Mouse (Mus musculus) heart, postnatal 36 days (tissue): Measurements from ENCODE around the gene Tubd1. TPM values are rescaled to one million over a fixed set of nuclear protein-coding genes. Genes with fewer than 3 reads are reported as not detected.
"Not testable (repeated sequence)": the region's sequence is repeated elsewhere in the genome, so short reads cannot be mapped to it uniquely, and the experiment has no call there.

Experiments used
- DNase-seq, 2 experiments: peaks; one replicate each; pipeline ENCODE4 v3.0.0; 2021 to 2022
- intact Hi-C: fragments of 180-260 bp; cut with DNase I; formaldehyde crosslinking; loops from one replicate; pipeline ENCODE4 v1.15.1; 2025
- total RNA-seq, 2 experiments: library from RNA; stranded (reverse); gene quantifications; 2 replicates each; pipeline ENCODE4 v1.2.3; 2021

Tubd1 gene
- total RNA-seq = 1 to 10 TPM; 6.2 to 6.7 TPM

DNA sequence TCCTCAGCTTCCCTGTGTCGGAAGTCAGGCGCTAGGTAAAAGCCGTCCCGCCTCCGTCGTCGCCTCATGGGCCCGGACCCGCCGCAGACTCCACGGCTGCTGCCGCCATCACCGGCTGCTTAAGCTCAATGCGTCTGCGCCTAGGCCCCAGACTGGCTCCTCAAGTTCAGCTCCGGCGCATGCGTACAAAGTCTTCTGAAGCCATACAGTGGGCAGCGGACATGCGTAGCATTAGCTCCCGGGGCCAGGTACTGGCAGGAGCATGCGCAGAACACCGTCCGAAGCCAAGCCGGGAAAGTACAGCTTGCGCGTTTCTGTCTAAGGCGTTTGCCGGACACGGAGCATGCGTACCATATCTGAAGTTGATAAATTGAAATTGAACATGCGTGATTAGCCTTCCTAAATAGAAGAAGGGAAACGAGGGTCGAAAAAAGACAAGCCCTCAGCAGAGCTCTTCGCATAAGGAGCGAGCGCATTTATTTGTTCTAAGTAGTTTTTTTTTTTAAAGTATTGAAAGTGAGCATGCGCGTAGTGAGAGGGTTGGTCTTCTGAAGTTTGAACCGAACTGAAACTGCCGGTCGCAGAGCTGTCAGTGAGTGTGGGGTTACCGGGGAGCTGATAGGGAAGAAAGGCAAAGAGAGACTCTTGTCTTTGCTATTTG lies at the start of gene Tubd1, which contains the start of gene Rps6kb1:
Tubd1 (plus strand) TSS at position 353 of the 661 bp plus-strand sequence.
Rps6kb1 (minus strand) TSS at position 167 of the 661 bp plus-strand sequence.
- intact Hi-C loops = no loop called here
- DNase-seq = peak; percentile 98

- intact Hi-C loops = no loop called here
- no peak for DNase-seq
These were observed 47.4 kb upstream of the Tubd1 start for GRCm38 (mm10) chr11:86497356-86497755.

GRCm38 (mm10) chr11:86497908-86498307 lies 46.9 kb upstream of the Tubd1 start:
- intact Hi-C loops = no loop called here
- no peak for DNase-seq

DNA sequence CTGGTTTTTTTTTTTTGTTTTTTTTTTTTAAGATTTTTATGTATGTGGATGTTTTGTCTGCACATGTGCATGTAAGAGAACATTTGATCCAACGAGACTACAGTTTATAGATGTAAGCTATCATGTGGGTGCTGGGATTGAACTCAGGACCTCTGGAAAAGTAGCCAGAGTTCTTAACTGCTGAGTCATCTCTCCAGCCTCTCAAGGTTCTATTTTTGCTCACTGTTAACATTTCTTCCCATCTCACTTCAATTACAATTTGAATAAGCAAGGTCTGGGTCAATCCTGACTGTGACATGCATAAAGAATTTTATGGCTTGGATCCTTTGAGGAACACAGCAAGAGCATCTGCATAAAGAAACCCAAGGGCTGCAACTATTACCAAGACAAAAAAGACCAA lies 44.0 kb upstream of the Tubd1 start:
- intact Hi-C loops = no loop called here
- DNase-seq = no peak

DNA sequence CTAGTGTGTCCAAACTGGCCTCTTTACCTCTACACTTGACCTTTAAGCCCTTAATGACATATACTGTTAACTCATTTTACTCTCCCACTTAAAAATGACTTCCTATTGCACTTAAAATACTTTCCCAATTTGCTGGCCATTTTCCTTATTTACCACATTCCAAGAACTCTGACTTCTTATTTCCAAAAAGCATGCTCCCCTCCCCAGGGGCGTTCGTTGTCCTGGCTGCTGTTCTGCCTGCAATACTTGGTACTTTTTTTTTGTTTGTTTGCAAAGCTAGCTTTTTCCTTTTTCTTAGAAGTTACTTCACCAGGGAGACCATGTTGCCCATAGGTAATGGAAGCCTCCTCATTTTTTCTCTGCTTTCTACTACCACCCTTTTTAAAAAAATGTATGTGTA lies 41.7 kb upstream of the Tubd1 start:
- intact Hi-C loops = no loop called here
- no peak for DNase-seq

GRCm38 (mm10) chr11:86507334-86507733 lies 37.5 kb upstream of the Tubd1 start:
- intact Hi-C loops = no loop called here
- no peak for DNase-seq

- DNase-seq = no peak
- intact Hi-C loops = no loop called here
These were observed 36.8 kb upstream of the Tubd1 start for GRCm38 (mm10) chr11:86507991-86508390.

GRCm38 (mm10) chr11:86516620-86517019 lies 28.2 kb upstream of the Tubd1 start:
- intact Hi-C loops = no loop called here

GRCm38 (mm10) chr11:86517229-86517628 lies 27.6 kb upstream of the Tubd1 start:
- intact Hi-C loops = no loop called here
- DNase-seq = no peak

More at GRCm38 (mm10) chr11:86516620-86517019, 28.2 kb upstream of the Tubd1 start:
- DNase-seq = no peak

GRCm38 (mm10) chr11:86519751-86520150 lies 25.0 kb upstream of the Tubd1 start:
- intact Hi-C loops = no loop called here
- DNase-seq = no peak

DNA sequence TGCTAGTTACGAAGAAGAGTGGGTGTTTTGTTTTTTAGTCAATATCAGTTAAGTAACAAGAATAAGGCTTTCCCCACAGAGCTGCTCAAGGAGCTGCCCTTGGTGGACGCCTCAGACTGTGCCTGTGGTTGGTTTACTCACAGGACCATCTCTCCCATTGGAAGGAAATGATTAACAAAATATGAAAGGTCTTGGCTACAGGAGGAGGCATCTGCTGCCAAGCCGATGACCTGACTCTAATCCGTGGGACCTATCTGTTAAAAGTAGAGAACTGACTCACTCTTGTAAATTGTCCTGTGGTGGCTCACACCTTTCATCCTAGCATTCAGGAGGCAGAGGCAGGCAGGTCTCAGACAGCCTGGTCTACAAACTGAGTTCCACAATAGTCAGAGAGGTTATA lies 17.3 kb upstream of the Tubd1 start:
- intact Hi-C loops = no loop called here
- DNase-seq = no peak

DNA sequence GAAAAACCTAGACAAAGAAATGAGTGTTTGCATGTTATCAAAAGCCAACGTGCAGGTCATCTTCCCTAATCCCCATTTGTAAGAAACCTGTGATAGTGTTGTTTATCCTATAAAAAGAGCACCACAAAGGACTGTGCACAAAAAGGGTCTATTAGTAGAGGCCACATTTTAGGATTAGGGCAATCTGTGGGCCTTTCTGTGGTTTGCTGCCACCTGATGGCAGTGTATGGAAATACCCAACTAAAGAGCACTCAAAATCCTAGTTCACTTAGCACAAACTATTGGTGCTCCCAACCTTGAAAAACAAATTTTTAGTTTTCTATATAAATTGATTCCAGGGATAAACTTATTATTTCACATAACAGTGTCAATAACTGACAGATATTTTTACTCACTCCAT lies 12.0 kb upstream of the Tubd1 start:
- intact Hi-C loops = no loop called here
- peak in 1 of 2 experiments; percentile 15 for DNase-seq

DNA sequence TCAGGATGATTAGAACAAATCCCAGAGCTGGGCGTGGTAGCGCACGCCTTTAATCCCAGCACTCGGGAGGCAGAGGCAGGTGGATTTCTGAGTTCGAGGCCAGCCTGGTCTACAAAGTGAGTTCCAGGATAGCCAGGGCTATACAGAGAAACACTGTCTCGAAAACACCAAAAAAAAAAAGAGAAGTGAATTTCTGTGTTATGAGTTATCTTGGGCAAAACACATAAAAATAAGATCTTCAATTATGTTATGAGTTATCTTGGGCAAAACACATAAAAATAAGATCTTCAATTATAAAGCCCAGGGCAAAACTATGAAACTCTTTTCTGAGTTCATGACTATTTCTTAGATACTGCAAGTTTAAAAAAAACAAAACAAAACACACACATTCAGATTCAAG lies 11.5 kb upstream of the Tubd1 start:
- DNase-seq, intact Hi-C loops: not testable (repeated sequence)

GRCm38 (mm10) chr11:86534201-86534910 lies 10.4 kb upstream of the Tubd1 start:
- intact Hi-C loops = no loop called here
- no peak for DNase-seq

DNA sequence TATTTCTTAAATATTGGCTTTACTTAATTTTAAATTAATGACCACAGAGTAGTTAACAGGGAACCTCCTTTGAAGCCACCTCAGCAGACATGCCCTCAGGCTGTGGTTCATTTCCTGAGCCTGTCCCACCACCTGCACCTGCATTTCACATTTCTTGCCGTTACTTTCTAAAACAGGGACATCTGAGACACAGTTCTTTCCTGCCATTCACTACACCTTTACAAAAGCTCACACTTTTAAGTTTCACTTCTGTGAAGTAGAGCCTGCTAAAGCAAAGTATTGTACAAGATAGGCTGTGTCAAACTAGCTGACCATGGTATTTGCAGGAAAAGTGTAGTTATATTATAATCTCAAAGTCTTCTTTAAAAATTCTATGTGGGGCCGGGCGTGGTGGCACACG lies 6.0 kb upstream of the Tubd1 start:
- intact Hi-C loops = no loop called here

DNA sequence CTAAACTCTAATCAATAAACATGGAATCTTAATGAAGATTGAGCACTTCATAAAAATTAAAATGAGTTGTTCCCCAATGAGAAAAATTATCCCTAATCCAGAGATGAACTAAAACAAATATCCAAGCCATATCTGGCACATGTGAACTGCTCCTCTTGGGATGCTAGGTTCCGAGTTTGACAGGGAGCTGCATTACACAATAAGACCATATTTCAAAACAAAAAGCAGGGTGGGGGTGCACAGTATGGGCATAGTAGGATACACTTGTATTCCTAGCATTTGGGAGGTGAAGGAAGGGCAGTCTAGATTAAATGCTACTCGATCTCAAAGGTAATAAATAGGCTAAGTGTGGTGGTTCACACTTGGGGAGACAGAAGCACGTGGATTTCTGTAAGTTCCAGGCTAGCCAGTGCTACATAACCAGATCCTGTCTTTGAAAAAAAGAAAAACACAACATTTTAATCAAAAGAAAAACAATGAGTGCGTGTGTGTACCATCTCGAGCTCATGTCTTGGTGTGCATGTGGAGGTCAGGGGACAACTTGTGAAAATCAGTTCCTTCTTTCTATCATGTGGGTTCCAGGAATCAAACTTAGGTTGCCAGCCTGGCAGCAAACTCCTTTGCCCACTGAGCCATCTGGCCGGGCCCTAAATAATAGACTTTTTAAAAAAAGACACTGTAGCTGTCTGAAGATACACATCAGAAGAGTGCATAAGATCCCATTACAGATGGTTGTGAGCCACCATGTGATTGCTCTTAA lies 4.9 kb upstream of the Tubd1 start:
- intact Hi-C loops = no loop called here
- DNase-seq = no peak

More for the DNA sequence above, 6.0 kb upstream of the Tubd1 start:
- DNase-seq = no peak

DNA sequence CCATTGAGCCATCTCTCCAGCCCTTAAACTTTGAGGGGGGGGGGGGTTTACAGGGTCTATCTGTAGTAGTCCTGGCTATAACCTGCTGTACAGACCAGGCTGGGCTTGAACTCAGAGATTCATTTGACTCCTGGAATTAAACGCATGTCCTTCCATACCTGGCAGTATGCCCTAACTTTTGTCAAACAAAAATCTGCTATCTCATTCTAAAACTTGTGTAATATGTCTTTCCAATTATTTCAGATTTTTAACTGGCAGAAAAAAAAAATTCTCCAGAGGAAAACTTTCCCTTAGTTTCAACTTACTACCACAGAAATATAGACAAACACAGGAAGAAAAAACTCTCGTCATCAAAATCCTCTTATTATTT lies 4.3 kb upstream of the Tubd1 start:
- no peak for DNase-seq
- intact Hi-C loops = no loop called here

- DNase-seq = no peak
- intact Hi-C loops = no loop called here
These were observed 1.9 kb upstream of the Tubd1 start for GRCm38 (mm10) chr11:86542851-86543250.

DNA sequence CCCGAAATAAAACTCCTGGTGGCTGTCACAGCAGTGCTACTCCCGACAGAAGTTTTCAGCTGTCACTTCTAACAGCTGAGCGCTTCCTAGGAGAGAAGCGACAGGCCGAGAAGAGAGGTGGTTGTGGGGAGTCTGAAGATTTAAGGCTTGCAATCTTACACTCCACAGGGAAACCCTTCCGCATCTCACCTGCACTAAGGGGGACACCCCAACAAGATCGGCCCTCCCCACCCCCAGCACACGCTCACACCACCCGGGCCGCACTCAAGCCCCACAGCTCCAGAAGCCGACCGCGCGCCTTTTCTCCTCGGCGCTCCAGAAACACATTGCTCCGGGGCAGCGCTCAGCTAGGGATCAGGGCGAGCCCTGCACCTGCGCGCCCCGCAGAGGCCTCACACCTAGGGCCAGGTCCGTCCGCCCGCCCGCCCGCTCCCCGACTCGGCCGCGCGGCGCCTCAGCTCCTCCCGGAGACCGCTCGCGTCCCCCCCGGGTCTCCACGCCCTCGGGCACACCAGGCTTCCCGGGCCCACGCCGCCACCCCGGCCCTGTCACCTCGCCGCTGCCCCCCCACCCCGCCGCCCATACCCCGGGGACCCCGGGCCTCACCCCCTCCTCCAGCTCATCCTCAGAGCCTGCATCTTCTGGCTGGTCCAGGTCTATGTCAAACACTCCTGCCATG lies 692 bp upstream of the Tubd1 start:
- intact Hi-C loops = no loop called here
- DNase-seq = no peak

GRCm38 (mm10) chr11:86545556-86545955 lies 765 bp downstream of the Tubd1 start:
- intact Hi-C loops = no loop called here
- no peak for DNase-seq

- intact Hi-C loops = no loop called here
- no peak for DNase-seq
These were observed 2.6 kb downstream of the Tubd1 start for GRCm38 (mm10) chr11:86547412-86547811.
